Mouse (Mus musculus): Measurements from ENCODE around the gene Arl6.

Arl6 gene

DNA sequence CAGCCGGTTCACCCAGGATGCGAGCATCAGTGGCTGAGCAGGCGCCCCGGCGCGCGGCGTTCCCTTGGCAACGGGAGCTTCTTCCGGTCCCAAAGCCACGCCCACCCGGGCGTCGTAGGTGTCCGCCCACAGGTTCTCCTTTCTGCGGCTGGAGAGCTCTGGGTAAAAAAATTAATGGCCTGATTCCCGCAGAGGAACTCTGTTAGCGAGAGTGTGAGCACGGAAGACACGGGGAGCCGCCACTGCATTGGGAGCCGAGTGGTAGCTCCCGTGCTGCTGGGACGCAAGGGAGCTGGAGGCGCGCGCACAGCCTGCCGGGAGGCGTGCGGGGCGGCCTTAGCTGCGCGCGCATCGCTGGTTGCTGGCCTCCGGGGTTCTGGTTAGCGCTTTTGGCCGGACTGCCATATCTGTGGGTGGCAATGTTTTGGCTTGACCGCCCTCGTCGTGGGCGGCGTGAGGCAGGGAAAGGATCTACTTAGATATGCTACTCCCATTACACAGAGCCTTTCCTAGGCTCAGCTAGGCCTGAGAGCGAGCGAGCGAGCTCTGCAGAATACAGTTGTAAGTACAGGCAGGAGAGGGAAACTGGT lies at the start of gene Arl6:
Arl6 (minus strand) TSS at position 290 of the 590 bp plus-strand sequence.
- DNase-seq, result peak; percentile 94

DNA sequence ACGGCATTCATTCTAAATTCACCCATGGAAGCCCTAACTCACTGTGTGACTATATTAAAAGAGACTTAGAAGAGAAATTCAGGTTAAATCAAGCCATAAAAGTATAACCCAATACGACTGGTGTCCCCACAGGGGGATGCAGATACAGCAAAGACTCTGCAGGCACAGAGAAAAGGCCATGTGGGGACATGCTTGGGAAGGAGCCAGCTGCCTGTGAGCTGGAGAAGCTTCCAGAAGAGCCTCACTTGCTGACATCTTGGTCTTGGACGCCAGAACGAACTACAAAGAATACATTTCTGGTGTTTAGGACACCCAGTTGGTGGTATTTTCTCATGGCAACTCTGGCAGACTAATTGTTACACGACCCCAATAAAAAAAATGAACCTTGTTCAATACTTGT lies 45.9 kb upstream of the Arl6 start:
- no peak for DNase-seq

DNA sequence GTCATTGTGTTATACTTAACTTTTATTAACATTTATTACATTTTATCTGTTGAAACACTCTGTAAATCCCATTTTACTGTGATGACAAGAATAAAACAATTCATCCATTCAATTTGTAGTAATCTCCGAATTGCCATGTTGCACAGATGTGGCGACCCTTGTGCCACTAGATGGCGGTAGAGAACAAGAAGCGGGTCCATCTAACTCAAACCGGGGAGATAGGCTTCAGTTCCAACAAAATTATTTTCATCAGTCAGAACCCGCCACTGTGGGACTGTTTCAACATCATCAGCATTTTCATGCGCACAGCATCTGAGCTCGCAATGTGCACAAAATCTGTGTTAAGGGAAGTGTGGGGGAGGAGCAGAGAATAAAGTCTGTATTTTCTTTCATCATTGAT lies 44.2 kb upstream of the Arl6 start:
- DNase-seq, result peak; percentile 61

DNA sequence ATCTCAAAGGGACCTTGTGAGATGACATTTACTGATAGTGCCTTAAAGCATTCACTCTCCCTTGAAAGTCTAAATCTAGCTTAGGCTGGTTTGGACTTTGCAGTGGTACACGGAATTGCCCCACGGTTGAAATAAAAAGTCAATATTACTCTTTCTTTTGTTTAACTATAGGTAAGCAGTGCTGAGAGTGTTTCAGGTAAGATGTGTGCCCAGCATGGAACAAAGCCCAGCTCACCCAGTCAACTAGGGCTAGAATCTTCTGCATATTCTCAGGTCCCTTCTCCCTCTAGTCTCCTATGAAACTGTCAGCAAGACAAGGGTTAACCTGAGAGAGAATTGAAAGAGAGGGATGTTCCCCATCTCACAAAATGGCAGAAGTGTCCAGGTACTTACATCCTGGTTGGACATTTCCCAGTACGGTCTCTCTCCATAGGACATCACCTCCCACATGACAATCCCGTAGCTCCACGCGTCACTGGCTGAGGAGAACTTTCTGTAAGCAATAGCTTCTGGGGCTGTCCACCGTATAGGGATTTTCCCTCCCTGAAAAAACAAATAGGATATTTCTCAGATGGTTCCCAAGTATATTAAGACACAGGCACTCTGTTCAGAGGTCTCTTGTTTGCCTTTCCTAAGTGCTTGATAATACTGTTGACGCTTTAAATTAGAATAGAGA lies 43.2 kb upstream of the Arl6 start:
- DNase-seq, result no peak

DNA sequence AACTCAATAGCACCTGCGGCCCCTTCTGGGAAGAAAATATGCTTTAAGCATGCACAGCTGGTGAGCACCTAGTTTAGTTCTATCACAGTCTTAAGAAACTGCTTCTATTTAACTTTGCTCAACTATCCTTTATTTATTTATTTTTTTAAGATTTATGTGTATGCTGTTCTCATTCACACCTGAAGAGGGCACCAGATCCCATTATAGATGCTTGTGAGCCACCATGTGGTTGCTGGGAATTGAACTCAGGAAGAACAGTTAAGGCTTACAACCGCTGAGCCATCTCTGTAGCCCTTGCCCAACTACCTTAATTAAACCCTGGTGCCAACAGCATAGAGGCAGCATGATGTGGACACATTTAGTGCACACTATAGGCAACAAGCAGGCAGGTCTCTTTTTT lies 27.7 kb upstream of the Arl6 start:
- DNase-seq, result no peak

DNA sequence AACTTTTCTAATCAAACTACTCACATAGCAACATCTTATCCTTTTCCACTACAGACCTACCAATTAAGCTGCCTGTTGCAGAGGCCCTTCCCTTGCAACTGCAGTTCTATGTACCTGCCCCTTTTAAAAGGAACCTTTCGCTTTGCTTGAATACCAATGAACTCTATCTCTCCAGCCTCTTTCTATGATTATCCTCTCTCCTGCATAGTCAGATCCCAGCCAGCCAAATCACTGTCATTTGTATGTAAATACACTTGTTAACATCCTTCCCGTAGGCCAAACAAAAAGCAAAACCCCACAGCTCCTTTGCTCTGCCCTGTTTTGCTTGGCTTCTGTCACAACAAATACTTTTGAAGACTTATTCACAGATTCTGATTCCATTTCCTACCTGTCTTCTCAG lies 4.6 kb upstream of the Arl6 start:
- DNase-seq, result no peak

DNA sequence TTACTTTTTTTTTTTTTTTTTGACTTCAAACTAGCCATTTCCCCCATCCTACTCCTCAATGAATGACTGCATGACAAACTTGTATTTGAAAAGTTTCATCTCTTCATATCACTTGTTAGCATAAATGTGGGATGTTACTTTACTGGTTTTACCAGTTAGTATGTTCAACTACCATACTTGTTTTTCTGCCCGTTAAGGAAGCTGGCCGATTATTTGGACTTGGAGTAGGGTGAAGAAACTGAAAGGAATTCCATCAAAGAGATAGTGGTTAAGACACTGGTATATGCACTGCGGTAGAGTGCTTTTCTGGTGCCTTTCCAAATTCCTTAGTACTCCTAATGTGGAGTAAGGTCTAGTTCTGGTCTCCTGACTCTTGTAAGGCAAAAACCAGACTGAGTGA lies 794 bp upstream of the Arl6 start:
- DNase-seq, result no peak

DNA sequence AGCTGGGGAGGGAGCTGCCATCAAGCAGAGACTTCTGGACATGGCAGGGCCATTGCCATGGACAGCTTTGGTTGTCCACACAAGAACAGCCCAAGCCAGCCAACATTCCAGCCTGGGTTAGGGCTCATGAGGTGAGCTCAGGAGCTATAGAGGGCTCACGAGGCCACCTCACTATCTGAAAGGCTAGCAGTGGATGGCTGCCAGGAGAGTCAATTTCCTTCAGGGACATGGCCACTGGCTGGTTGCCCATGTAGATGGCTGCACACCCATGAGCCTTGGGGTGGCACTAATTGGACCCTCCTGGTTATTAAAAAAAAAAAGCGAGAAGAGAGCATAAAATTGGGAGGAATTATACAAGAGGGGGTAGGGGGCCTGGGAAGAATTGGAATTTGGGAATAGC lies 4.6 kb downstream of the Arl6 start:
- DNase-seq, result no peak

DNA sequence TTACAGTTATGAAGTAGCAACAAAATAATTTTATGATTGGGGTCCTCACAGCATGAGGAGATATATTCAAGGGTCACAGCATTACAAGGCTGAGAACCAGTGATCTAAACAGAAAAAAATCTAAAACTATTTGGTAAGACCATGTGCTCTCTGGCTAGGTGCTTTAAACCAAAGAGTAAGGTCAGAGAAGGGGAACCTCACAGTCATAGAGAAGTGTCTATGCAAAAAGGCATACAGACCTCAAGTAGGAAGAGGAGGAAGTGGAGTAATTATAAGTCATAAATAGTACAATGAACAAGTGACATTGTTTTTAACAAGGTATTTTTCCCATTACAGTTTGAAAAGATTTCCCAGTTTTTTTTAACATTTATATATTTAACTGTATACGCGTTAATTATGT lies 17.6 kb downstream of the Arl6 start:
- no peak for DNase-seq

DNA sequence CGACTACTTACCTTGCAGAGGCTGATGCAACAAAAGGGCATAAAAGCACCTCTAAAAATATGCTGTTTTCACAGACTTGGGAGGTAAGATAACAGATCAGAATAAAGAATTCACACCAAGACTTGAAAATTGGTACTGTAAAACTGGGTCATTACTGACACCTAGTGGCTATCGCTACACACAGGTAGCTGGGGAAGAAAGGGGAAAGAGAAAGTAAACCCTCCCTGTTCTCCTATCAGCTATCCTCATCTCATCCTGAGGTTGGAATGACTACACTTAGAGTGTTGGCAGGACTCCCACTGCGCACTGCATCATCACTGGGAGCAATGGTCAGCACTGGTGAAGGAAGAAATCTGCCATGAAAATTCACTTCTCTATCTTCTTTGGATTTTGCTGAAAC lies 22.0 kb downstream of the Arl6 start:
- DNase-seq, result peak; percentile 31

DNA sequence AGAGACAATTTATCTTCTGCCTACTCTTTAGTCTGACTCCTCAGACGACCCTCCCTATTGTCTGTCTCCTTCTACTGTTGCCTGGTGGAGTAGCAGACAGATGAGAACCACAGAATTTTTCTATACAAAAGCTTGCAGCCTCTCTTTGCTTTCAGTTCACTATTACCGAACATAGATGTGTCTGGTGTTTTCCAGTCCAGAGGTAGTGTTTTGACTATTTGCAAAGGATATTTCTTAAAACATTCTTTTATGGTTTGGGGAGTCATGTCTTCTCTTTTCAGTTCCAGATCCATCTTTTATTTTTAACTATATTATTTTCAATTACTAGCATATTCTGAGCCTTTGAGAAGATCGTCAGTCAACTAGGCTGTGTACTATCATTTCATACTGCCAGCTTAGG lies 23.5 kb downstream of the Arl6 start:
- DNase-seq, result no peak

DNA sequence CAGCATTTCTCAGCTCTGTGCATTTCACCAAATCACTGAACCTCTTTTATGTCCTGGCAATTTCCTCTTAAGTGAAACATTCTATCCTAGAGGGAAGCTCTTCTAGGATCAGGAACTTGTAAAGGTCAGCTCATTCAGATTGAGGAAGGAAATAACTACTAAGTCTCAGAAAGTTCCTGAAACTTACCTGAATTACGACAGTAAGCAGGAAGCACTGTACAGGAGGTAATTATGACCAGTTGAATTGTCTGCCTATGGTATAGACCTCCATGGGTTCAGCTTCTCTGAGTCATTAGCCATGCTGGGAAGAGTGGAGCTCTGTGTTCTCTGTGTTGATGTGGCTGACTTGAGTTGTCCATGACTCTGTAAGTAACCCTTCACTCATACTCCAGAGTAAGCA lies 28.4 kb downstream of the Arl6 start:
- no peak for DNase-seq

DNA sequence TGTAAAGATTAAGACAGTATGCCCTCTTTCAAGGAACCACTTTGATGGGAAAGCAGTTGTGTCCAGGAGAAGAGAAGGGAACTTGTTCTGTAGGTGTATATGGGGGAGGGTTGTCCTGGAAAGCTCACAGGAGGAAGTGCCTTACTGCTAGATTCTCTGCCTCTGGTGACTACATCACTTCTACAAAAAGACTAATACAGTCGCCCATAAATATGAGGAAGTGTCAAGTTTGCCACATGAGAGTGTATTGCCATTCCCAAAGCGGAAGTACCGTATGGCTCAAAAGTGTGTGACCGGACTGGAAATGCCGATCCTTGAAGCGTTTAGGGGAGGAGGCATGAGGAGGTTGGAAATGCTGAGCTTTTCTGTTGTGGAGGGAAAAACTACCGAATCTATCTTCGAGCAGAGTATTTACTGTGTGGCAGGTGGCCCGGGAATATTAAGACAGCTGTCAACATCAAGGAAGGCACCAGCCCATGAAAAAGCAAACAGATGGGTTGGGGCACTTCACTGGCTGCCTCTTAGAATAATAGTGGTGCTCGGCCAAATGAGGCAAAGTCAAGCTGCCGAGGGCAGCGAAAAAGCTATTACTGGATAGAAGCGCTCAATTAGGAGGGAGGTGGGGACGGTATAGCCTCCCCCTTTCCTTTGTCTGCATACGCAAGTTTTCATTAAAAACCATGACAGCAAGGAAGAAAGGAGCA lies 35.0 kb downstream of the Arl6 start:
- DNase-seq, result no peak

DNA sequence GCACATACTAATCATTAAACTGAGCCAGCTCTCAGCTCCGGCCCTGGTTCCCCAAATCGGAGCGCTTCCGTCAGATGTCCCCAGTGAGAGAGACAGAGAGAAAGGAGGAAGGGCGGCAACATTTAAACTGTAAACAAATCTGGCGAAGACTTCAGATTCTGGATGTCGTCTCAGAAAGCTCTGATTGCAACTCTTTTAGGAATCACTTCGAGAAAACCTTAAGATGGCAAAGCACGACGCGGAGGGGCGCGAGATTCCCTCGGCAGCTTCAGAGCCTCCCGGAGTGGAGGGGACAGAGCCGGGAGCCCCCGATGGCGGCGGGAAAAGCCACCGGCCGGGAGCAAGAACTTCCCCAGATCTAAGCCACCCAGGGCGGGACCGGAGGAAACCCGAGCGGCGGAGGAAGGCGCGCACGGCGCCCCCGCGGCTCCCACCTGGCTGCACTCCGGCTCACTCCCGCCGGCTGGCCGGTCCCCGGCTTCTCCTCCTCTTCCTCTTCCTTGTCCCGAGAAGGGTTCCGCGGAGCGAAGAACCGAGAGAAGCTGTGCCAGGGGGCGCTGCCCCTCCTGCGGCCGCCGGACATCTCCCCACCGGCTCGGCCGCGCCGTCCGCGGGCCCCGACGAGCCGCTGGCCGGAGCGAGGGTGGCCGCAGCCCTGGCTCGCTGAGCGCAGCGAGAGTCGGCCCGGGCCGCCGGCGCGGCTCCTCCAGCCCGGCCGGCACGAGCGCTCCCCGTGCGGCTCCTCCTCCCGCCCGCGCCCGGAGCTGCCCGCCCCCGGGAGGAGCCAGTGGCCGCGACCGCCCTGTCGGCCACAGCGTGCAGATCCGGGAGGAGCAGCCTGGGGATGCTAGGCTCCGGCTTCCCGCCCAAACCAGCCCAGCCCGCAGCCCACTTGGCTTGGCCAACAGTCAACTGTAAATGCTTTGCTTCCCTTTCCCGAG lies 38.6 kb downstream of the Arl6 start, which contains the start of gene Crybg3:
Crybg3 (minus strand) TSS at position 669 of the 941 bp plus-strand sequence.
- DNase-seq, result peak; percentile 53

DNA sequence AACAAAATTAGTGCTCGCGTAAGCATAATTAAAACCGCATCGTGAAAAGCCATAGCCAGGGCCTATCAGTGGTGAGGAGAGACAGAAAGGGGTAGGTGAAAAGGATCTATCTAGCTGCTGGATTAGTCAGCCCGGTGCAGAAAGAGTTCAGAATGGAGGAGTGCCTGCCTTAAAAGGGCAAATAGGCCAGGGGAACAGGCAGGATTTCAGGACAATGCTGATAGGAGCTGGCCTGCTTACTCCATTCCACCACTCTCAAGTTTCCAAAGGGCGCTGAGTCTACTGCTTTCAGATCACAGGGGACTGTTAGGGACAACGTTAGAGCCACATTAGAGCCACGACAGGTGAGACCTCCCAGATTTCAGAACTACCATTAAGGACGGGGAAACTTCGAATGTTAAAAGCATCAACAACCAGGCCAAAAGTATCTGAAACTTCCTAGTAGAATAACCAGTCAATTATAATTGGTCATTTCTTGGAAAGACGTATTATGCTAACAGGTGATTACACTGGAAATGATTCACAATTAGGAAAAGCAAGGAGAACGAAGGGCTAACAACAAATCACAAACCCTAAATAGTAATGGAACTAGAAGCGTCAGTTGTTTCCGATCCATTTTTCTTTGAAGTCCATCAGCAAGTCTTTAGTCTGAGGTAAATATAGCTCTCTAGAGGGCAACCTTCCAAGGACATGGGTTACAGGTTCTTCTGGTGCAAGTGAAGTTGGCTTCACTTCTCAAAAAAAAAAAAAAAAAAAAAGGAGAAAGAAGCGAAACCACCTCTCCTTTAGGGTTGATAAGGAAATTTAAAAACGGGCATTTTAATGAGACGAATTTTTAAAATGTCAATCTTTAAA lies 39.6 kb downstream of the Arl6 start:
- DNase-seq, result no peak

DNA sequence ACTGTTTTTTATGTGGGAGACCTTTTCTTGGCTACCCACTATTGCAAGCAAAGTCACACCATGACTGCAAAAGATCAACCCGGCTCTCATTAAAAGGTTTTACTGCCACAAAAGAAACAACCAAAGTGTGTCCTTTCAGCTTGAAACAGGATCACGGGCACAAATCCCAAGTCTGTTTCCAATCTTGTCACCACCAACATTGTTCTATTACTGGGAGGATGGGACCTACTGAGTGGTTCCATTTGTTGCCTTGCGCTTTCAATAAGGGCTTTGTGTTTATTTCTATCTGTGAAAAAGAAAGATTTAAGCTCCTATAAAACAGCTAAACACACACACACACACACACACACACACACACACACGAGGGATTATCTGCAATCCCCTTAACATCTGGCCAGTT lies 40.2 kb downstream of the Arl6 start:
- no peak for DNase-seq

DNA sequence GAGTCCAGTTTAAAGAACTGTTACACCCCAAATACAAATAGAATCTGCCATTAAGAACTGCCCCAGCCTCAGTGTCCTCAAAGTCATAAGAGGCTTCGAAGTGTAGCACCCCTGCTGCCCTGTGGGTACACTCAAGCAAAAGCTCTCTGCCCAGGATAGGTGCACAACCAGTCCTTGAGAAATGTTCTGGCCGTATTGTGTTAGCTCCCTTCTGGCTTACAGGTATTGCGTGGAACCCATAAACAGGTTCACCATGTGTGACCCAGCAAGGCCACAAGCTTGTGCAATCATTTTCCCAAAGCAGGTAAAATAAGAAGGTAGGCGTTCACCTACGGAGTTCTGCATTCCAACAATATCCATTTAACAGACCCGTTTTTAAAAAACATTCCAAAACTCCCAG lies 41.9 kb downstream of the Arl6 start:
- DNase-seq, result no peak

DNA sequence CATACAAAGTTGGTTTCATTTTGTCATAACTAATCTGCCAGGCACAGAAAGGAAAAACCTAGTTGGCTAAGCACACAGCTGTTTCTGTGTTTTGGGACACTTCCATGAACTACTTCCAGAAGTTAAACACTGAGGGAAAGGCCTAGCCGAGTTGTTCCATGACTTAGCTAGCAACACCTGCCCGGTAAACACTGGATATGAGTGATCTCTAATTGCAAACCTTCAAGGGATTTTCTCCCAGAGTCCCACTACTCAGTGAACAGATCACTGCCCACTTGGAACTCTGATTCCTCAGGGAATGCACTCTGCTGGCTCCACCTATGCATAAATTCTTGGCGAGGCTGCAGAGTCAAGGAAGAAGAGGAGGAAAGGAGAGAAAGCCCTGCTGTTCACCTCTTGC lies 44.5 kb downstream of the Arl6 start:
- no peak for DNase-seq

DNA sequence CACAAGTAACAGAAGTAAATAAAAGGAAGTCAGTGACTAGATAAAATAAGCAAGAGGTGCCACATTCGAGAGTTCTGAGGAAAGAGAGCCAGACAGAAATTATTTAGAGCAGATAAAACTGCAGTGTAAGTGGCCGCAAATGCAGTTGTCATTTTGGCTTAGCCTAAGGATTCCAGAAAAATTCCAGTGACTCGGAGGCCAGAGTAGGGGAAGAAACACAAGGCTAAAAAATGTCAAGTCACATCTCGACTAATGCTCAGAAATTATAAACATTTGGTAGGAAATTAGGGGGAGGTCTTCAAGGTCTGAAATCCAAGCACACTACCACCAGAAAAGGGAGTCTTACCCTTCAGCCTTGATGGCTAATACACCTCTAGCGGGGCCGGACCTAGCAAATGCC lies 48.4 kb downstream of the Arl6 start:
- DNase-seq, result no peak

DNA sequence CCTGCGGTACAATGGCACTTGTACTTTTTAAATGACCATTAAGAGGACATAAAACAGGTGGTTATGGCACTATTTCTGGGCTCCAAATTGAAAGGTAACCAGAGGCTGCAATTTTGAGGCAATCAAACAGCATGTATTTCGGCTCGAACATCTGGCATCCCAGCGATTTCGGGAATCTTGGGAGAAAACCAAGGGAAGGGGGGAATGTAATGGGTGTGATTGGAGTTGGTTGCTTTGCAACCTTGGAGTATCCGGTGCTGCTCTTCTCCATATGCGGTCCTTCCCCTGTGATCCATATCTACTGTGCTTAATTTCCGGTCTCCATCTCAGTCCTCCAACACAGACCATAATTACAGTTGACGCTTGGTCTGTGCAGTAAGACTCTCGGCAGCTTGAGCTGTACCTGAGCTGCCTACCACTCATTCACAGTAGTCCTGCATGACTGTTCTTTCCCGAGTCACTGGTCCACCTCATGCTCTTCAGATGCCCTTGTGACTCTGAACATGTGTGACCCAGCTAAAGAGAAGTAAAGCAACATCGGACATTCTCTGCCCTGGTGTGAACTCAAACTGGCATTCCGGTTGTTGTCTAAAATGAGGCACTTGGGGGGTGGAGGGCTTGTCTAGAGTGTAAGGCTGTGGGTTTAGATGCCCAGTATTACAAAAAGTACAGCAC lies 50.7 kb downstream of the Arl6 start:
- DNase-seq, result no peak

DNA sequence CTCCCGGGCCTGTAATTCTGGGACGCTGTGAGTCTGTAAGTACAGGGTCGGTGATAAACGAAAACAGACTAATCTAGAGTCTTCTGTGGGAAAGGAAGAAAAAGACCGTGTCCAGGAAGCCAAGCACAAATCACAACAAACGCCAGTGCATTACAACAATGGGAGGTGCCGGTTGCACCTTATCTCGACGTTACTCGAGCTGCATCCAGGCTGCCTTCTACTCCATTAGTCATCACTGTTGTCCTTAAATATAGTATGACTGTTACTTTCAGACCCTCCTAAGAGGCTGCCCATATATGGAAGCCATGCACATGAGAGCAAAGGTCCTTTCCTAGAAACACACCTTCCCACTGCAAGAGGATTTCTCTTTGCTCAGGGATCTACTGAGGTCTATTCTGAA lies 51.4 kb downstream of the Arl6 start:
- no peak for DNase-seq

DNA sequence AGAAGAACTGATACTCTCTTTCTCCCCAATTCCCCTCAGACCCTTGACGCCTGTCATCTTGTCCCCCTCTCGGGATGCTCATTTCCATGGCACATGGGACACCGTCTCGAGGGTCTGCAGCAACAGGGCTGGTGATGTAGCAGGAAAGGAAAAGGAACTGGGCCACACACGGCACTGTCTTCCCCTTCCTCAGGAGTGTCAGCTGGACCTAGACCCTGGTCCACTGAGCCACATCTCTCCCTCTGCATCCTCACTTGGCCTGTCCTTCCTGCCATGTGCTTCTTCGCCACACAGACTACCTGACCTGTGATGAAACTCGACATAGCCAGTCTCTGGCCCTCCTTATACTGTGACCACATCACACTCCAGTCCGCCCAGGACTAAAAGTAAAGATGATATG lies 52.3 kb downstream of the Arl6 start:
- DNase-seq, result no peak

Data from cerebellum, adult 8-10 months (tissue).